Mouse (Mus musculus) midbrain, embryonic 15.5 days (tissue): ENCODE results near the gene Fndc11. TPM values are rescaled to one million over a fixed set of nuclear protein-coding genes. Genes with fewer than 3 reads are reported as not detected.

Experiments
- ATAC-seq: fragments of 200-750 bp; cut with Nextera tagmentation; replicated peaks from 2 replicates; pipeline ENCODE4 v1.8.0; 2017; ENCODE audit warnings: moderate TSS enrichment
- H3K27ac ChIP-seq: fragments of 300-500 bp; sonication (generic); 2 replicates; pipeline ENCODE4 v1.5.1; 2015; ENCODE audit warnings: mild to moderate bottlenecking, inconsistent platforms
- H3K27me3 ChIP-seq: fragments of 300-500 bp; sonication (generic); replicated peaks from 2 replicates; pipeline ENCODE4 v1.6.1; 2015; ENCODE audit warnings: inconsistent platforms
- H3K36me3 ChIP-seq: fragments of 300-500 bp; sonication (generic); replicated peaks from 2 replicates; pipeline ENCODE4 v1.6.1; 2015; ENCODE audit warnings: inconsistent platforms
- H3K4me1 ChIP-seq: fragments of 300-500 bp; sonication (generic); 2 replicates; pipeline ENCODE4 v1.6.1; 2015; ENCODE audit warnings: inconsistent platforms
- H3K4me2 ChIP-seq: fragments of 300-500 bp; sonication (generic); 2 replicates; pipeline ENCODE4 v1.6.1; 2015; ENCODE audit warnings: inconsistent platforms, mild to moderate bottlenecking, moderate library complexity
- H3K4me3 ChIP-seq: fragments of 300-500 bp; sonication (generic); 2 replicates; pipeline ENCODE4 v1.5.1; 2015; ENCODE audit warnings: mild to moderate bottlenecking, inconsistent platforms
- H3K9ac ChIP-seq: fragments of 300-500 bp; sonication (generic); 2 replicates; pipeline ENCODE4 v1.6.1; 2015; ENCODE audit warnings: mild to moderate bottlenecking, inconsistent platforms
- H3K9me3 ChIP-seq: fragments of 300-500 bp; sonication (generic); 2 replicates; pipeline ENCODE4 v1.6.1; 2016; ENCODE audit warnings: inconsistent platforms
- WGBS: fragments of 180-500 bp; shearing (Covaris S2); methylation state at CpG from one replicate; pipeline ENCODE4 v1.1.7; 2015; ENCODE audit warnings: mixed read lengths; 5-methylcytosine and 5-hydroxymethylcytosine counted together
- polyA plus RNA-seq: library from polyadenylated mRNA; unstranded; fragments of >200 nt; fragmentation: Nextera tagmentation; extraction: Ambion mirVana; gene quantifications from 2 replicates; pipeline ENCODE4 v1.2.1, GENCODE M21; 2015

The Fndc11 gene
- polyA plus RNA-seq, 1 experiment from 2014 or later: 0.14 TPM

DNA sequence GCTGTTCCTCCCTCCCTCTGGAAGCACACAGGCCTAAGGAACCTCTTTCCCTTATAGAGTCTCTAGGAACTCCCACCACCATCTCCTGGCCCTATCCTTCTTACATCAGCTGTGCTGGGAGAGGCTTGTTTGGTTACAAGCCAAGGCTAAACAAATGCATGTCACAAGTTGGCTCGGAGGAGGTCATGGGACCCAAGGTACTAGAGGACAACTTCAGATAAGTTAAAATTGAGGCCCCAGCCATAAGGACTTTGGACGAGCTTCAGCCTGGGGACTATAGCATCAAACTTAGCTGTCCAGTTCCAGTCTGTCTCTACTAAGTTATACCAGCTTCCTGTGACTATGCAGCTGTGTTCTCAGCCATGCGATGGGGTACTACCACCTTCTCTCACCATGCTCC, 7.3 kb downstream of the Fndc11 start:
- H3K9me3 ChIP-seq: no peaks in the 10 kb centered on the region
- H3K4me3 ChIP-seq: no peak overlapping the region
- no peaks in the 10 kb centered on the region for H3K36me3 ChIP-seq
- no peak for ATAC-seq
- 81% methylated on average over 3 of the region's 3 CpGs for WGBS
- H3K4me1 ChIP-seq: no peaks in the 10 kb centered on the region
- no peaks in the 10 kb centered on the region for H3K27me3 ChIP-seq
- no peak overlapping the region for H3K4me2 ChIP-seq
- no peak overlapping the region for H3K27ac ChIP-seq
- no peak overlapping the region for H3K9ac ChIP-seq

DNA sequence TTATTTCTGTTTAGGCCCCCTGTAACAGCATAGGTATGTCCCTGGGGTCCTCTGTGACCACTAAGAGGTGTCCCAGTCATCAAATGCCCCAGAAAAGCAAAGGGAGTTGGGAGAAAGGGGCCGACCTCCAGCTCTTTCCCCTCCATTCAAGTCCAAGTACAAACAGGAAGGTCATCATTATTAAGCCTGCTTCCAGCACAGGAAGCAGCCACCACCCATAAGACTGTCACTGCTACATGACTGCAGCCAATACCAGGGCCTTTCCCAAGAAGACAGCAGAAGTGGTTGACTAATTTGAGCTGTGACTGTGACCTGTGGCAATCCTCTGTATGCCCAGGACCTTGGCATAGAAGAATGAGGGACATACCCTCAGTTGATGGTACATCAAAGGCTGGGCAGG, 8.5 kb downstream of the Fndc11 start:
- H3K4me2 ChIP-seq: no peak overlapping the region
- no peaks in the 10 kb centered on the region for H3K4me1 ChIP-seq
- 75% methylated on average over 1 of the region's 1 CpGs for WGBS
- no peak overlapping the region for H3K27ac ChIP-seq
- no peaks in the 10 kb centered on the region for H3K36me3 ChIP-seq
- no peaks in the 10 kb centered on the region for H3K9me3 ChIP-seq
- H3K27me3 ChIP-seq: no peaks in the 10 kb centered on the region
- H3K9ac ChIP-seq: no peak overlapping the region
- H3K4me3 ChIP-seq: no peak overlapping the region
- no peak for ATAC-seq

DNA sequence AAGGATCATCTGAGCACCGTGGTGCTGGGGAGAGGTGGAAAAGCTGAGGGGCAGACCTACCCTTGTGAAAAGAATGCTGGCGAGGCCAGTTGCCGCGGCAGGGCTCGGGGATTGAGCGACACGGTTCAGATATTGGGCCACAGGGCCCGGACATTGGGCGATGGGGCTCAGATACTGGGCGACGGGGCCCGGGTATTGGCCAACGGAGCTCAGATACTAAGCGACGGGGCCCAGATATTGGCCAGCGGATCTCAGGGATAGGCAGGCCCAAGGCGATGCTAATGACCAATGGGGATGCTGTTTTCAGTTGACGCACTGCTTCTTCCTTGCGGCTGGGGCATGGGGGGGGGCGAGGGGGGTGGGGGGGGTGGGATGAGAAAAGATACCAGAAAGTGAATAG, 11.4 kb downstream of the Fndc11 start:
- Histone ChIP-seq H3K4me3 (no peak overlapping the region), H3K27me3 (no peaks in the 10 kb centered on the region), H3K27ac (no peak overlapping the region), H3K9ac (no peak overlapping the region), H3K4me1 (no peaks in the 10 kb centered on the region), H3K4me2 (0 out of 2 replicates have a peak overlapping the region, but pooled peaks have one; percentile 8), H3K36me3 (no peaks in the 10 kb centered on the region), H3K9me3 (no peaks in the 10 kb centered on the region)
- ATAC-seq: no peak
- 69% methylated on average over 20 of the region's 20 CpGs for WGBS

DNA sequence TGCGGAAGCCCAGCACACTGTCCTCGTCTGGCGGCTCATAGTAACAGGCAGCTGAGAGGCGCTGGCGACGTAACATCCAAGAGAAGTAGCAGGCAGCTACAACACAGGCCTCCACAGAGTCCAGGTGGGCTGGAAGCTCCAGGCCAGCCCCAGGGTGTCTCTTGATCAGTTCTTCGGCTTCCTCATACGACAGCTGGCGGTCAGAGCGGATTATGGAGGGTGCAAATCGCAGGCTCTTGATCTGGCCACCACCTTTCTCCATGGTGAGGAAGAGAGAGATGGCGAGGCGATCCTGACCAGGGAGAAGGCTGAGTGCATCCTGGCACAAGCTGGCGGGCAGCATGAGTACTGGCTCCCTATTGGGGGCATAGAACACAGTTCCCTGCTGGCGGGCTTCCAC, 13.6 kb downstream of the Fndc11 start:
- no peaks in the 10 kb centered on the region for H3K27me3 ChIP-seq
- no peaks in the 10 kb centered on the region for H3K36me3 ChIP-seq
- no peak overlapping the region for H3K4me3 ChIP-seq
- no peaks in the 10 kb centered on the region for H3K4me1 ChIP-seq
- no peak overlapping the region for H3K27ac ChIP-seq
- no peak overlapping the region for H3K9ac ChIP-seq
- H3K4me2 ChIP-seq: no peak overlapping the region
- H3K9me3 ChIP-seq: no peaks in the 10 kb centered on the region
- WGBS: 90% methylated on average over 15 of the region's 15 CpGs
- no peak for ATAC-seq

DNA sequence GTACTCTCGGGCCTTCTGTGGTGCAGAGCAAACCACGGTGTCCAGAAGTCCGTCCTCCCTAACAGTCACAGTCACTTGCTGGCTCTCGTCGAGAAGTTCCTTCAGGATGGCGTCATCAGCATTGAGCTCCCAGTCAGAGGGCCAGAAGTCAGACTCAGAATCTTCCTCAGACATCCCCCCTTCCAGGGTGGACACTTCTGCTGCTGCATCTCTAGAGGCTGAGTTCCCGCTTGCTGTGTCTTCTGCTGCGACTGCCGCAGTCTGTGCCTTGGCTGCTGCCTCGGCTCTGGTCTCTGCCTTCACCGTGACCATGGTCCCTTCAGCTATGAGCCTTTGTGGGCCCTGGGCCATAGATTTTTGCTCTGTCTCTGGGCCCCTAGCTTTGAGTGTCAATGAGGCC, 14.9 kb downstream of the Fndc11 start:
- Histone ChIP-seq H3K27me3 (no peaks in the 10 kb centered on the region), H3K9ac (no peak overlapping the region), H3K9me3 (no peaks in the 10 kb centered on the region), H3K4me1 (no peaks in the 10 kb centered on the region), H3K4me3 (no peak overlapping the region), H3K4me2 (no peak overlapping the region), H3K36me3 (no peaks in the 10 kb centered on the region), H3K27ac (no peak overlapping the region)
- no peak for ATAC-seq
- 92% methylated on average over 11 of the region's 11 CpGs for whole genome bisulfite sequencing

GRCm38 (mm10) chr2:181235681-181236566, 16.1 kb downstream of the Fndc11 start:
- Histone ChIP-seq H3K4me1 (no peaks in the 10 kb centered on the region), H3K27ac (no peak overlapping the region), H3K9me3 (no peaks in the 10 kb centered on the region), H3K4me3 (no peak overlapping the region), H3K9ac (no peak overlapping the region), H3K36me3 (no peaks in the 10 kb centered on the region), H3K27me3 (no peaks in the 10 kb centered on the region), H3K4me2 (no peak overlapping the region)
- WGBS: 87% methylated on average over 23 of the region's 23 CpGs
- ATAC-seq: no peak

- H3K27ac ChIP-seq: no peak overlapping the region
- no peaks in the 10 kb centered on the region for H3K27me3 ChIP-seq
- no peak overlapping the region for H3K9ac ChIP-seq
- H3K4me1 ChIP-seq: no peaks in the 10 kb centered on the region
- no peaks in the 10 kb centered on the region for H3K9me3 ChIP-seq
- ATAC-seq: no peak
- H3K4me3 ChIP-seq: no peak overlapping the region
- WGBS: 92% methylated on average over 17 of the region's 17 CpGs
- H3K36me3 ChIP-seq: no peaks in the 10 kb centered on the region
- H3K4me2 ChIP-seq: no peak overlapping the region
Measured at GRCm38 (mm10) chr2:181237251-181238014, 17.6 kb downstream of the Fndc11 start.

- Histone ChIP-seq H3K9ac (no peak overlapping the region), H3K4me1 (no peaks in the 10 kb centered on the region), H3K36me3 (no peaks in the 10 kb centered on the region), H3K4me3 (no peak overlapping the region), H3K27me3 (no peaks in the 10 kb centered on the region), H3K4me2 (no peak overlapping the region), H3K27ac (no peak overlapping the region), H3K9me3 (no peaks in the 10 kb centered on the region)
- no peak for ATAC-seq
- 67% methylated on average over 10 of the region's 10 CpGs for WGBS
Measured at GRCm38 (mm10) chr2:181238091-181238610, 18.3 kb downstream of the Fndc11 start.

- Histone ChIP-seq H3K36me3 (no peaks in the 10 kb centered on the region), H3K4me2 (no peak overlapping the region), H3K27me3 (no peaks in the 10 kb centered on the region), H3K4me1 (no peaks in the 10 kb centered on the region), H3K9me3 (no peaks in the 10 kb centered on the region), H3K9ac (no peak overlapping the region), H3K4me3 (no peak overlapping the region), H3K27ac (no peak overlapping the region)
- WGBS: 60% methylated on average over 2 of the region's 2 CpGs
- ATAC-seq: no peak
Measured at GRCm38 (mm10) chr2:181238861-181239260, 19.0 kb downstream of the Fndc11 start.

DNA sequence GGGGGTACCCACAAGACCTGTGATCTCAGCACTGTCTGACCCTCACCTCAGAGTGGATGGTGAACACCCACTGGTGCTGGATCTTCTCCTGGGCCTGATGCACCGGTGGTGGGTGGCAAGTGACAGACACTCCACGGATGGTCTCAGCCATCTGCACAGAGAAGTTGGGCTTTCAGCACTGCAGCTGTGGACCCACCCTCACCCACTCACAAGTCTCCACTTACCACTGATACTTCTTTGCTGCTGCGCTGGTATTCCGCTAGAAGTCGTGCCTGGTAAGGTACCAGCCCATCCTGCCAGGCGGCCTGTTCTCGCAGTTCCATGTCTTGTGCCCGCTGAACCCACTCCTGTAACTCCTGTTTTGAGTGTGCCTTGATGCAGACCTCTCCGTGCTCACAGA, 19.4 kb downstream of the Fndc11 start:
- WGBS: 91% methylated on average over 9 of the region's 9 CpGs
- Histone ChIP-seq H3K4me3 (no peak overlapping the region), H3K36me3 (no peaks in the 10 kb centered on the region), H3K4me1 (no peaks in the 10 kb centered on the region), H3K4me2 (no peak overlapping the region), H3K9me3 (no peaks in the 10 kb centered on the region), H3K9ac (no peak overlapping the region), H3K27ac (no peak overlapping the region), H3K27me3 (no peaks in the 10 kb centered on the region)
- ATAC-seq: no peak

DNA sequence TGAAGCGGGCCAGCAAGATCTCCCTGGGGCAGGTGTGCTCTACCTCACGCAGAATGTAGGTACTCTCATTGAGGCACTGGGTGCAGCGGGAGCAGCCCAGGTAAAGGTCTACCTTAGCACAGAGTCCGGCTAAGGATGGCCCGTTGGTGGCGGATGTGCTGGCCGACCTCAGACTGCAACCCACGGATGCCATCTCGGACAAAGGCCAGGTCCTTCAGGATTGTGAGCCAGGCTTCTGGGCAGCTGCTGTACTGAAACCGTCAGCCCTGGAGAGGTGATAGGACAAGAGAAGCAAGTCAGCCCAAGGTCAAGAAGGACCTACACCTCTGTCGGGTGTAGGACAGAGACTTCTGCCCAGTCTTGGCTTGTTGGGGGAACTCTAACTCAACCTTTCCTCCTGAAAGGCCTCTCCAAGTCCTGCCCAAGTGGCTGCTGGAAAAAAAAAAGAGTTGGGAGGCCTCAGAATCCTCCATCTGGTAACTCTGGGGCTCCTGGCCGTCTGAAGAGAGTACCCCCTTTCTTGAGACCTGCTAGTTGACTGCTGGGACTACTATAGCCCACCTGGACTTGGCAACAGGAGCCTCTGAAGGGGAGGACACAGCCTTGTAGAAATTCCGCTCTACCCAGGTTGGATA, 21.1 kb downstream of the Fndc11 start:
- no peaks in the 10 kb centered on the region for H3K27me3 ChIP-seq
- H3K4me1 ChIP-seq: no peaks in the 10 kb centered on the region
- no peaks in the 10 kb centered on the region for H3K9me3 ChIP-seq
- H3K9ac ChIP-seq: no peak overlapping the region
- H3K4me2 ChIP-seq: no peak overlapping the region
- H3K27ac ChIP-seq: no peak overlapping the region
- 92% methylated on average over 13 of the region's 13 CpGs for WGBS
- no peak overlapping the region for H3K4me3 ChIP-seq
- no peak for ATAC-seq
- H3K36me3 ChIP-seq: no peaks in the 10 kb centered on the region

GRCm38 (mm10) chr2:181241602-181242313, 21.9 kb downstream of the Fndc11 start, which contains the start of gene Helz2:
Helz2 (minus strand) TSS chr2:181242027.
- WGBS: 15% methylated on average over 16 of the region's 16 CpGs
- Histone ChIP-seq H3K9ac (no peak within 1 kb of the TSS), H3K27me3 (no peaks in the 10 kb centered on the region), H3K4me3 (no peak within 1 kb of the TSS), H3K9me3 (no peaks in the 10 kb centered on the region), H3K27ac (no peak within 1 kb of the TSS), H3K4me2 (peak within 1 kb of the TSS; percentile 36), H3K4me1 (no peaks in the 10 kb centered on the region), H3K36me3 (no peaks in the 10 kb centered on the region)
- ATAC-seq: no peak
